Mouse (Mus musculus): ENCODE measurements around the gene Syncrip. TPM values are rescaled to one million over a fixed set of nuclear protein-coding genes. Genes with fewer than 3 reads are reported as not detected.

Gene Syncrip
- 10 to 100 TPM; 62.4 to 69.4 TPM for total RNA-seq (2021)

GRCm38 (mm10) chr9:88482230-88482828, at the start of gene Syncrip:
TSS of gene Syncrip (minus strand) at chr9:88482574.
- peak; percentile 74 to 85 for DNase-seq (ENCODE audit: extremely low spot score in 1 of 2, low spot score in 1 of 2)

DNA sequence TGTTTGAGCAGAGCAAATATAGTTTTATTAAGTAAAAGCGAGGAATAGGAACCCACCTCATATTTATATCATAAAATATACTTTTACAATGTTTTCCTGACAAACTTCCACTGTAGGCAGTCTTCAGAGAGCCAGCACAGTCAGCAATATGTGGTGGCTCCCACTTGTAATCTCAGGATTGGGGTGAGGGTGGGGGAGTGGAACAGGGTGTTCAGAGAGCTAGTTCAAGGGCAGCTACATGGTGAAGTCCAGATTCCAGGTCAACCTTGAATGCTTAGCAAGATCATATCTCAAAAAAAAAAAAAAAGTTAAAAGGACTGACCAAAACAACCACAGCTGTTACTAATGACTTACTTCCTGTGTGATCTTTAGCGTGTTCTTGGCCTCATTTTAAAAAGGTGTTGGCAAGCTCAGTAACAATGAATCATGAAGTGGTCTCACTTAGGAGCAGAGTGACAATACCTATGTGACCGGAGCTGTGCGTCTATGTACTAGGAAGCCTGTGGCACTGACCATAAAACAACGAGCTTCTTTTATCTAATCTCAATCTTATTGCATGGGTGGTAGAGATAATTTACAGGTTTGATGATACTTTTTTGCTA, 47.7 kb upstream of the Syncrip start:
- no peak for DNase-seq (ENCODE audit: extremely low spot score in 1 of 2, low spot score in 1 of 2)

- no peak for DNase-seq (ENCODE audit: extremely low spot score in 1 of 2, low spot score in 1 of 2)
Measured at GRCm38 (mm10) chr9:88529571-88529970, 47.2 kb upstream of the Syncrip start.

- DNase-seq (ENCODE audit: extremely low spot score in 1 of 2, low spot score in 1 of 2) = no peak
Measured at GRCm38 (mm10) chr9:88528736-88529135, 46.4 kb upstream of the Syncrip start.

DNA sequence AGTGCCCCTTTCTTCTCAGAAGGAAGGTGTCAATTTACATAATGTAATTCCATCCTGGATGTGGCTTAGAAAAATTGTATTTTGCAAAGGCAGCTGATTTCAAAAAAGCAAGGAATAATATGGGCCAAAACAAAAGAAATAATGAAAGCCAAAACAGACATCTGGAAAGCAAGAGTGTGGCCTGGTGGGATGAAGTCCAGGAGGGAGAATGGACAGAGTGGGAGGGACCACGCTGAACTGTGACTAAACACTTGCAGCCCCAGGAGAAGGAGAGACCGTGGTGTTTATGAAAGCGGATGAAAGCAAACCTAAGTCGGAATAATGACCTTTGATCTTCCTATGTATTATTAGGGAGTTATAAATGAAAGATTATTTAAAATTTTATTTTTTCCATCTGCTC, 45.6 kb upstream of the Syncrip start:
- DNase-seq (ENCODE audit: extremely low spot score in 1 of 2, low spot score in 1 of 2) = no peak

- no peak for DNase-seq (ENCODE audit: extremely low spot score in 1 of 2, low spot score in 1 of 2)
Measured at GRCm38 (mm10) chr9:88525341-88525740, 43.0 kb upstream of the Syncrip start.

GRCm38 (mm10) chr9:88524796-88525195, 42.4 kb upstream of the Syncrip start:
- no peak for DNase-seq (ENCODE audit: extremely low spot score in 1 of 2, low spot score in 1 of 2)

DNA sequence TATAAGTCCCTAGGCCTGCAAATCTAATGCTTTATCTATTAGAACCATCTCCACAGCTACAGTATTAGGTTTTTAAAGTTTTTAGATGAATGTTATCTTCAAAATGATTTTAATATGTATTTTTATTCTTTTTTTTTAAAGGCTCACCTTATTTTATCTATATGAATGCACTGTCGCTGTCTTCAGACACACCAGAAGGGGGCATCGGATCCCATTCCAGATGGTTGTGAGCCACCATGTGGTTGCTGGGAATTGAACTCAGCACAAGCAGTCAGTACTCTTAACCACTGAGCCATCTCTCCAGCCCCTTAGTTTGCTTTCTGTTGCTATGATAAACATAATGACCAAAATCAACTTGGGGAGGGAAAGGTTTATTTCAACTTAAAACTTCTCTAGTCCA, 42.0 kb upstream of the Syncrip start:
- DNase-seq (ENCODE audit: extremely low spot score in 1 of 2, low spot score in 1 of 2) = no peak

GRCm38 (mm10) chr9:88523335-88523668, 40.9 kb upstream of the Syncrip start:
- no peak for DNase-seq (ENCODE audit: extremely low spot score in 1 of 2, low spot score in 1 of 2)

DNA sequence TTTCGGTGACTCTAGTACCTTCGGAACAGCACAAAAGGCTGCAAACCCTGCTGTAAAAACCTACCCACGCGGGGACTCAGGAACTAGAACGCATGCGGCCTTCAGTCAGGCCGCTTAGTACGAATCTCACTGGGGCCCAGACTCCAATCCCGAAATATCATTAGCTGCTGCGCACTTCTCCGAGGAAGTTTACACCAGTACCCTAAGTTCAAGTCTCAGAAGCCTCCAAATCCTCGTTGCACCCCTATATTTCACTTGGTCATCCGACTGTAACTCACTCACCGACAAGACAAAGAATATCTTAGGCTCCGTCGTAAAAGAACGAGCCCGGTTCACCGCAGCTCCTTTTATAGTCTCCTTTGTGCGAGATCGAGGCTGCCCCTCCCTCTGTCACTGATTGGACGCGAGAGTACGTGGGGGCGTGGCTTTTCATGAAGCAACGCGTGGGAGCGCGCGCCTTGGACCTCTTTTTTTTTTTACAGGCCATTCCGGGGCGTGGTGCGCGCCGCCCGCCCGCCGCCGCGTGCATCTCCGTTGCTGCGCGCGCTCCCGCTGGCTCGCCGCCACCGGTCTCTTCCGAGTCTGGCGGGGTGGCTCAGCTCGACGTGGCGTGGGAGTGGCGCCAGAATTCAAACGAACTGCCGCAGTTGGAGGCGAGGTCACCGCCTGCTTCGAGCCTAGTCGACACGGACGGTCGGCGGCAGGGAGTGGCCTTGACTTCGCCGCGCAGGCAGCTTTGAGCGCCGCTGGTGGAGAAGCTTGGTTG, 40.4 kb upstream of the Syncrip start:
- peak; percentile 91 to 92 for DNase-seq (ENCODE audit: extremely low spot score in 1 of 2, low spot score in 1 of 2)

DNA sequence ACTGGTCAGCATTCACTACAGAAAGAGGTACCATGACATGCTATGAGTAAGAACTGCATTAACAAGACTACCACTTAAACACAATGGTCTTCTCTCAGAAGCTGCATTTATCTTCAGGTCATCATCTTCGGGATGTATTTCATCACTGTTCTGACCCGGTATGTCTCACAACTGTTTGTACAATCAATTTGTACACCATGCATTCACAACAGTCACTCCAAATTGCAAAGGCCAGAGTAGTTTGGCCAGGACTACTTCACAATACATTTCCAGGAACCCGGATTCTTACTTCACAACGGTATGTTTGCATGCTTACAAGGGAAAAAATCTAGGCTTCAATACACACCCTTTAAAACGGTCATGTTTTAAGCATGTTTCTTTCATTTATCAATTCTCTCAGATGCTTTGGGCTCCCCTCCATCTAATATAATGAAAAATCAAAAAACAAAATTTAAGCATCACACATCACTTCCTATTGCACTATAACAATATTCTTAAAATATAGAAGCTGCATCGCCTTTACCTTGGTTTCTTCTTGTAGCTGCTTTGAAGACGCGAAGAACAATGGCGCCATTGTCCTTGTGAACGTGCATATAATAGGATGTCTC, 39.7 kb upstream of the Syncrip start:
- DNase-seq (ENCODE audit: extremely low spot score in 1 of 2, low spot score in 1 of 2) = no peak

GRCm38 (mm10) chr9:88520849-88521483, 38.6 kb upstream of the Syncrip start:
- DNase-seq (ENCODE audit: extremely low spot score in 1 of 2, low spot score in 1 of 2) = no peak

GRCm38 (mm10) chr9:88520122-88520848, 37.9 kb upstream of the Syncrip start:
- DNase-seq (ENCODE audit: extremely low spot score in 1 of 2, low spot score in 1 of 2) = no peak

- DNase-seq (ENCODE audit: extremely low spot score in 1 of 2, low spot score in 1 of 2) = no peak
Measured at GRCm38 (mm10) chr9:88519390-88520121, 37.2 kb upstream of the Syncrip start.

DNA sequence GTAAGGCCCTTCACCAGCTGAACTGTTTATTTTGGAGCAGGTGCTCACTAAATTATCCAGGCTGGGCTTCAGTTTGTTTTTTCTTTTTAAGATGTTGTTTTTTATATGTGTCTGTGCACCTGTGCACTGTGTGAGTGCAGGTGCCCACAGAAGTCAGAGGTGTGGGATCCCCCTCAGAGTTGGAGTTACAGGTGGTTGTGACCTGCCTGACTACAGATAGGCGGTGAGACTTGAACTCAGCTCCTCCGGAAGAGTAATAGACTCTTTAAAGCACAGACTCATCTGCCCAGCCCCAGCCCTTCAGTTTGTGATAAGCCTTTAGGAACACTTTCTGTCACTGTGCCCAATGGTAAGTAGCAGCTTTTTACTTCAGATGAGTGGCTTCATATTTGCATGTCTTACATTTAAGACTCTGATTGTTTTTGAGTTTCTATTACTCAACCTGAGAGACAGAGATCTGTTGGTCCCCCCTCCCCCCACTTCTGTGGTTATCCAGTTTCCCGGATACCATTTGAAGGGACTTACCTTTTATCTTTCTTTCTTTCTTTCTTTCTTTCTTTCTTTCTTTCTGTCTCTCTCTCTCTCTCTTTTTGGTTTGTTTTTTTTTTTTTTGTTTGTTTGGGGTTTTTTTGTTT, 34.1 kb upstream of the Syncrip start:
- no peak for DNase-seq (ENCODE audit: extremely low spot score in 1 of 2, low spot score in 1 of 2)

DNA sequence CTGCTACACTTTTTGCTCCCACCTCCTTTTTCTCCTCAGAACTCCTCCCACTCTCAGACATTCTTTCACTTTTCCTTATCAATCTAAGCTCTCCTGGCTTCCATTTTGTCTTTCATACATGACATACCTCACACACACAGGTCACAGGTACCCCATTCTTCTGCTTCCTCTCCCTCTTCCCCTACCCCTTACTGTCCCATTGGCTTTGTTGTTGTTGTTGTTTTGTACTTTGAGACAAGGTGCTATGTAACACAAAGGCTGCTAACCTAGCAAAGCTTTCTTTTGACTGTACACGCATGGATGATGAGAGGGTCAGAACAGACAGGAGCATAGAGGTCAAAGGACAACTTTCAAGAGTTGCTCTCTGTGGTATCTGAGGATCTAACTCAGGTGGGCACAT, 33.2 kb upstream of the Syncrip start:
- DNase-seq (ENCODE audit: extremely low spot score in 1 of 2, low spot score in 1 of 2) = no peak

GRCm38 (mm10) chr9:88501846-88502245, 19.5 kb upstream of the Syncrip start:
- DNase-seq (ENCODE audit: extremely low spot score in 1 of 2, low spot score in 1 of 2) = no peak

DNA sequence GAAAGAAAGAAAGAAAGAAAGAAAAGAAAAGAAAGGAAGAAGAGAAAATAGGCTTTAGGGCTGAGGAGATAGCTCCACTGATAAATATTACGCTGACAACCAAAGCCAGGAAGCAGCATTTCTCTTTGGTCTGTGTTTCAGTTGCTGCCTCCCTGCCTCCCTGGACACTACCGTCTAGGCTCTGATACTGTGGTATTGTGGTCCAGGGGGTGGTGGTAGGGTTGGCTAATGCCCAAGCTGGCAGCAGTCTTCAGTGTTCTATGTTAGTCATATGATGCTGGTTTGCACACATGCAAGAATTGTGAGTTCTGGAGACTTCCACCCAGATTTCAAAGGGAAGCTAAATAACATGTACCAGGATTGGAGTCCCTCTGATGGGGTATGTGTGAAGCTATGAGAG, 17.7 kb upstream of the Syncrip start:
- no peak for DNase-seq (ENCODE audit: extremely low spot score in 1 of 2, low spot score in 1 of 2)

DNA sequence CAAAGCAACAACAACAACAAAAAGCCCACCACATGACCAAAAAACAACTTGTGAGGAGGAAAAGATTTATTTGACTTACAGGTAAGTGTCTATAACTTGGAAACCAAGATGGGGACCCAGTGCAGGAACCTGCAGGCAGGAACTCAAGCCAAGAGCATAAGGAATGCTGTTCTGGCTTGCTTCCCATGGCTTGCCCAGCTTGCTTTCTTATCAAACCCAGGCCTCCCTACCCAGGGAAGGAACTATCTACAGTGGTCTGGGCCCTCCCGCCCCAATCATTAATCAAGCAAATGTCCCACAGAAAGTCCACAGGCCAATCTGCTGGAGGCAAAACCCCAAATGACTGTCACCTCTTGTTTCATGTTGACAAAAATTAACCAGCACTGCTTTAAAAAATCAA, 10.1 kb upstream of the Syncrip start:
- DNase-seq (ENCODE audit: extremely low spot score in 1 of 2, low spot score in 1 of 2) = no peak

Measured in layer of hippocampus, postnatal 25 days (tissue).